Mouse (Mus musculus) heart, adult 2 months (tissue): Measurements from ENCODE around the gene Eno1.

ENCODE experiments used
- CTCF ChIP-seq: fragments of 200-600 bp; IDR thresholded peaks from 2 replicates; pipeline ENCODE4 v1.8.1; 2022; ENCODE audit warnings: antibody characterized with exemption, mild to moderate bottlenecking, moderate library complexity
- POLR2A ChIP-seq: fragments of 200-500 bp; IDR thresholded peaks from 2 replicates; pipeline ENCODE4 v1.6.1; 2011; ENCODE audit warnings: mild to moderate bottlenecking, low read depth, low read length, control low read depth; ENCODE audit not compliant: insufficient read depth

DNA sequence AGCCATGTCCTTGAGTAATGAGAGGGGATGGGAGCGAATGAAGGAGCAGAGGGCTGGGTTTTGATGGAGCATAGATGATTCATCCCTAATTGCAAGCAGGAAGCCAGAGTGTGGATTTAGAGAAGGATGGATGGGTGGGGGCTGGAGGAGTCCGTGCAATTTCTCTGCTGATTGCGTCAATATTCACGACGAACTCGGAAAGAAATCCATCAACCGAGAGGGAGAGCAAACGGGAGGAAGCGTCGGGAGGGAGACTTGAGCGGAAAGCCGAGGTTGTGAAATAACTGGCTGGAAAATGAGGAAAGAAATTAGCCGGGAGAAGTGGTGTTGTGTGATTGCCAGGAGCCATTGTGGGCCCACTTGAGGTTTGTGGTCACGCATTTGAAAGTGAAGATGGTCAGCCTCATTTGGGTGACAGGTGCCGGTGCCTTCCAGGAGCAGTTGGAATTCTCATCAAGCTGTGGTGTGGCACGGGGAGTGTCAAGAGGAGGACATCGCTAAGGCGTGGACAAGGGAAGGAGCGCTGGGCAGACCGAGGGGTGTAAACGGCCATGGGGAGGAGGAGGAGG, 30.2 kb downstream of the Eno1 start:
- TF ChIP-seq CTCF (no peak), POLR2A (no peak)
